Mouse (Mus musculus): ENCODE measurements around the gene Skiv2l.

- TF ChIP-seq POLR2A (IDR thresholded peaks at IDR 0.05; ENCODE audit: insufficient read depth, low read length) (no peak), CTCF (IDR thresholded peaks at IDR 0.05; ENCODE audit: low read depth, low read length) (no peak)
These were observed 11.2 kb downstream of the Skiv2l start for GRCm38 (mm10) chr17:34838785-34839184.

Data from ES-Bruce4 (cell line).